Mouse (Mus musculus) G1E (cell line): ENCODE measurements around the gene Dffb. TPM values are rescaled to one million over a fixed set of nuclear protein-coding genes. Genes with fewer than 3 reads are reported as not detected.

Source experiments
- ATAC-seq: 2 replicates; pipeline ENCODE4 v1.8.0; 2016; ENCODE audit warnings: mild to moderate bottlenecking; ENCODE audit not compliant: insufficient number of reproducible peaks, poor library complexity, low FRiP score, severe bottlenecking; ENCODE audit errors: extremely low read depth
- DNase-seq: peaks from one replicate; pipeline ENCODE4 v3.0.0; 2012; ENCODE audit warnings: low spot score
- H3K27me3 ChIP-seq: 2 replicates; pipeline ENCODE4 v1.6.1; 2012; ENCODE audit warnings: mild to moderate bottlenecking, low read length, inconsistent platforms; ENCODE audit not compliant: insufficient read depth
- H3K36me3 ChIP-seq: replicated peaks from 2 replicates; pipeline ENCODE3; 2012; ENCODE audit warnings: mild to moderate bottlenecking, inconsistent platforms
- H3K4me1 ChIP-seq: 2 replicates; pipeline ENCODE4 v1.6.1; 2012; ENCODE audit warnings: low read depth, low read length, inconsistent platforms, mixed read lengths; ENCODE audit not compliant: insufficient read depth
- H3K4me3 ChIP-seq: 2 replicates; pipeline ENCODE4 v1.5.1; 2012; ENCODE audit warnings: low read depth, mild to moderate bottlenecking, inconsistent platforms, low read length, moderate library complexity, mixed read lengths
- H3K9me3 ChIP-seq: replicated peaks from 2 replicates; pipeline ENCODE4 v1.6.1; 2012; ENCODE audit warnings: inconsistent platforms
- CTCF ChIP-seq: IDR thresholded peaks from 2 replicates; pipeline ENCODE4 v1.5.1; 2012; ENCODE audit warnings: low read depth, low read length, inconsistent platforms, mixed read lengths
- GATA1 ChIP-seq: IDR thresholded peaks from 2 replicates; pipeline ENCODE4 v1.6.1; 2012; ENCODE audit warnings: borderline replicate concordance, low read length, inconsistent platforms, mixed read lengths
- GATA2 ChIP-seq: IDR thresholded peaks from 2 replicates; pipeline ENCODE4 v1.6.1; 2012; ENCODE audit warnings: low read depth, low read length, inconsistent platforms, borderline replicate concordance
- POLR2AphosphoS5 ChIP-seq: IDR thresholded peaks from 2 replicates; pipeline ENCODE4 v1.6.1; 2012; ENCODE audit warnings: low read depth, low read length, inconsistent platforms; ENCODE audit not compliant: insufficient replicate concordance
- TAL1 ChIP-seq: conservative IDR thresholded peaks from 2 replicates; pipeline ENCODE4 v1.6.1; 2012; ENCODE audit warnings: low read depth, low read length, inconsistent platforms, mixed read lengths
- polyA plus RNA-seq: library from polyadenylated mRNA; stranded (reverse); fragments of >175 nt; gene quantifications from 2 replicates; pipeline ENCODE4 v1.2.3, GENCODE M21; 2012
- total RNA-seq, 2 experiments: library from RNA; stranded (forward) in 1 of 2; stranded (reverse) in 1 of 2; fragments of 200-1000 nt in 1 of 2; fragments of >200 nt in 1 of 2; fragmentation: Nextera tagmentation in 1 of 2; gene quantifications; 2 replicates each; pipeline ENCODE4 v1.2.3; 2014 to 2017

Dffb gene
- total and polyA plus RNA-seq, 3 experiments, result 11.0 to 20.5 (median 13.4) TPM

DNA sequence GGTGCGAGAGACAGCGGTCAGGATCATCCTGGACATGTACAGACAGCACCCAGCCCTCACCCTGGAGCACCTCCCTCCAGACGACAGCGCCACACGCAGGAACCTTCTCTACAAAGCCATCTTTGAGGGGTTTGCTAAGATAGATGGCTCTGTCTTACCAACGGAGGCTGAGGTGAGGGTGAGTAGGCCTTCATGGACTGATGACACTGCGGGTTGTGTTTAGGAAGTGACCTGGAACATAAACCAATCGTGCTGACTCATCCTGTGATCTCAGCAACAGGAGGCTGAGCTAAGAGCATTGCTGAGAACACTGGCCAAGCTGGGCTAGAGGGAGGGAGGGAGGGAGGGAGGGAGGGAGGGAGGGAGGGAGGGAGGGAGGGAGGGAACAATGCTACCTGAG, 18.6 kb upstream of the Dffb start:
- no peak overlapping the region for H3K4me3 ChIP-seq
- peaks cover 14% of the 10 kb centered on the region for H3K4me1 ChIP-seq
- H3K27me3 ChIP-seq, result no peaks in the 10 kb centered on the region
- TF ChIP-seq GATA1, result no peak
- no peak for TF ChIP-seq TAL1
- TF ChIP-seq CTCF, result no peak
- no peak for TF ChIP-seq POLR2AphosphoS5
- no peak for TF ChIP-seq GATA2
- DNase-seq, result no peak
- peak; percentile 74 for ATAC-seq
- peaks cover 95% of the 10 kb centered on the region for H3K36me3 ChIP-seq
- H3K9me3 ChIP-seq, result no peaks in the 10 kb centered on the region

DNA sequence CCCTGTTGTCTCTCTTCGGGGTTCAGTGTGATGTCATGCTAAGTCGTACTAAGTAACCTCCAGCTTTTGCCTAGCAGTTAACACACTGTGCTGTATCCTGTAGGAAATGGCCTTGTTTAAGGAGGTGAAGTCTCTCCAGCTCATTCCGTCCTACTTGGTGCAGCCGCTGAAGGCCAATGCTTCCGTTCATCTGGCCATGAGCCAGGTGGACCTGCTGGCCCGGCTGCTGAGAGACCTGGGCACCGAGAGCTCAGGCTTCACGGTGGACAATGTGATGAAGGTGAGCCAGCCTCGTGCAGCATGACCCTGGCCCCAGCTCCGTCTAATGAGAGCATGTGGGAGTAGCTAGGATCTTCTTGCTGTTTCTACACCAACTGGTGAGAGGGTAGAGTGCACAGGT, 17.8 kb upstream of the Dffb start:
- peaks cover 14% of the 10 kb centered on the region for H3K4me1 ChIP-seq
- no peaks in the 10 kb centered on the region for H3K27me3 ChIP-seq
- DNase-seq (no peak), ATAC-seq (no peak)
- no peaks in the 10 kb centered on the region for H3K9me3 ChIP-seq
- no peak overlapping the region for H3K4me3 ChIP-seq
- peaks cover 95% of the 10 kb centered on the region for H3K36me3 ChIP-seq
- TF ChIP-seq GATA1 (no peak), POLR2AphosphoS5 (no peak), GATA2 (no peak), TAL1 (no peak), CTCF (no peak)

DNA sequence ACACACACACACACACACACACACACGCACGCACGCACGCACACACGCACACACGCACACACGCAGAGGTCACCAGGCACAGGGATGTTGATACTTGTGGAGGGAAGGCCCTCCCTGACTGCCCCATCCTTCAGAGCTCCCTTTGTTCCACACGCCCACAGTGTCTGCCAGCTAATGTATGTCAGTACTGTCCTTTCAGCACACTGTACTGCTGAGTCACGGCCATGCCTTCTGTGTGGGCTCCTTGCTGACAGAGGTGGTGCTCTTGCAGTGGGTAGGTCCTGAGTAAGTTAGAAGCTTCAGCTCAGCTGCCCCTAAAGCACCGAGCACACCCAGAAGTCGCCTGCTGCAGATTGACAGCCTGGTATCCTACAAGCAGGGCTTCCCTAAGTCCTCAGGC, 5.5 kb upstream of the Dffb start:
- Histone ChIP-seq H3K9me3 (no peaks in the 10 kb centered on the region), H3K4me3 (no peak overlapping the region), H3K36me3 (peaks cover 83% of the 10 kb centered on the region), H3K27me3 (no peaks in the 10 kb centered on the region), H3K4me1 (peaks cover 24% of the 10 kb centered on the region)
- ATAC-seq (peak; percentile 47; the same call in 1 of the 2 replicates), DNase-seq (no peak)
- no peak for TF ChIP-seq POLR2AphosphoS5
- no peak for TF ChIP-seq CTCF
- no peak for TF ChIP-seq GATA1
- no peak for TF ChIP-seq GATA2
- no peak for TF ChIP-seq TAL1

DNA sequence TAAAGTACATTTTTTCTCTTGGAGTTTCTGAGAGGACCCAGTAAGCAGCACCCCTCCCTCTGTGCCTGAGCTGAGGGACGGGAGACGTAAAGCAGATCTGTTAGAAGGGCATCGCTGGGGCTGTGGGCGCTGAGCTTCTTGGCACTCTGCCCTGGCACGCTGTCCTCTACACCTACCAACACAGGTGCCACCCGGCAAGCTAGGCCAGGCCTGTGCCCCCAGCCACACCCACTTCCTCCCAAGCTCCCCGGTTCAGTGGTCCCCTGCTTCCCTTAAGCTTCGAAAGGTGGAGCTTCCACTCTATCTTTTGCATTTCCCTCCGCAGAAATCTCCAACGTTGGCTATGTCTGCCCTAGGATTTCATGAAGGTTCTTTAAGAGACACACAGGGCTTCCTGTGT, 4.3 kb upstream of the Dffb start:
- Histone ChIP-seq H3K36me3 (peaks cover 71% of the 10 kb centered on the region), H3K27me3 (no peaks in the 10 kb centered on the region), H3K9me3 (no peaks in the 10 kb centered on the region), H3K4me1 (peaks cover 24% of the 10 kb centered on the region), H3K4me3 (no peak overlapping the region)
- ATAC-seq (no peak), DNase-seq (no peak)
- TF ChIP-seq GATA1, result no peak
- no peak for TF ChIP-seq TAL1
- TF ChIP-seq POLR2AphosphoS5, result no peak
- TF ChIP-seq CTCF, result no peak
- no peak for TF ChIP-seq GATA2

DNA sequence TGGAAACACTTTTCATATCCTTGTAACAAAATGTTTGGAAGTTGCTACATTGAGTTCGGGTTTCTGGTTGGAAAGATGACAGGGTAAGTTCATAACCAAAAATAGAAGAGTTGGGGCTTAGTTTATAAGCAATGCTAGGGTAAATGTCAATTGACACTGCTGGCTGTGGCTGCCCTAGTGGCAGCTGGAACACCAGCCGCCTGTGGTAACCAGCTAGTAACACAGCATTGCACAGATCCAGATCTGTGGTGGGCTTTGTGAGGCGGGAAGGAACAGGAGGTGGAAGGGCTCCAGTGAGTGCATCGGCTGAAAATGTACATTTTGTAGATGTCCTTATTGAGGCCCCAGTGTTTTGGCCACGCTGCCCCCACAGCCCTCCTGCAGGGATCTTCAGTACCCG, 842 bp upstream of the Dffb start:
- DNase-seq, result peak; percentile 39

DNA sequence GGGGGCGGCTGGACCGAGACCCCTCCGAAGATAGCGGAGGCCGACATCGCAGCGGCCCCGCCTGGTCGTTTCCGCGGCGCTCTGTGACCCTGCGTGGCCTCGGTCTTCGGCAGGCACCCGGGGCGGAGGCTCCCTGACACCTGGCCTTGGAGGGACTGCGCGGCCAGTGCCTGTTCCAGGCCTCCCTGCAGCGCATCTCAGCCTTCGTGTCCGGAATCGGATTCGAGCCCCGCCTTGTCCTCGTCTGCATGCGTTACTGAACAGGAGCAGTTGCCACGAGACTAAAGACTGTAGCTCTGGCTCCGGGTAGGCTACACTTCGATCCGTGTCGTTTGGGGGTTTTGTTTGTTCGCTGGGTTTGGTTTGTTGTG, 351 bp upstream of the Dffb start:
- ATAC-seq (no peak), DNase-seq (peak; percentile 55)
- peaks cover 66% of the 10 kb centered on the region for H3K36me3 ChIP-seq
- H3K27me3 ChIP-seq, result no peaks in the 10 kb centered on the region
- peak overlapping the region; percentile 91 for H3K4me3 ChIP-seq
- no peaks in the 10 kb centered on the region for H3K9me3 ChIP-seq
- H3K4me1 ChIP-seq, result peaks cover 34% of the 10 kb centered on the region
- no peak for TF ChIP-seq POLR2AphosphoS5
- TF ChIP-seq GATA2, result no peak
- no peak for TF ChIP-seq GATA1
- TF ChIP-seq TAL1, result no peak
- TF ChIP-seq CTCF, result no peak

More for the DNA sequence above, 842 bp upstream of the Dffb start:
- peaks cover 66% of the 10 kb centered on the region for H3K36me3 ChIP-seq
- H3K9me3 ChIP-seq, result no peaks in the 10 kb centered on the region
- TF ChIP-seq POLR2AphosphoS5, result no peak
- no peak for TF ChIP-seq GATA2
- TF ChIP-seq TAL1, result no peak
- no peak for TF ChIP-seq CTCF
- H3K4me1 ChIP-seq, result peaks cover 37% of the 10 kb centered on the region
- peak overlapping the region; percentile 91 for H3K4me3 ChIP-seq
- ATAC-seq, result no peak
- H3K27me3 ChIP-seq, result no peaks in the 10 kb centered on the region

DNA sequence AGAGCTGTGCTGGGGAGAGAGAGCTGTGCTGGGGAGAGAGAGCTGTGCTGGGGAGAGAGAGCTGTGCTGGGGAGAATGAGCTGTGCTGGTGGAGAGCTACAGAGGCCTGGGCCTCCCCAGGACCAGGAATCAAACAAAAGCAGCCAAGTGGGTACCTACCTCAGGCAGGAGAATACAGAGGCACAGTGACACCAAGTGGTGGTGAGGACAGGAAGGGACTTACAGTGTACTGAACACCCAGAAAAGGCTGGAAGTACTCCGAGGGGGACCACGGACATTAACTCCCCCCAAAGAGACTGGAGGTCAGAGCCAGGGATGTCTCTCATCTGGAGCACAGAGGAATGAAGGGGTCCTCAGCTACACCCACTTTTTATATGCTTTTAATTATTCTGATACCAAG, 6.9 kb downstream of the Dffb start:
- no peak for TF ChIP-seq POLR2AphosphoS5
- no peak for TF ChIP-seq CTCF
- TF ChIP-seq GATA1, result no peak
- no peak for DNase-seq
- H3K4me3 ChIP-seq, result no peak overlapping the region
- no peak for ATAC-seq
- peaks cover 5% of the 10 kb centered on the region for H3K4me1 ChIP-seq
- H3K9me3 ChIP-seq, result no peaks in the 10 kb centered on the region
- H3K36me3 ChIP-seq, result peaks cover 99% of the 10 kb centered on the region
- H3K27me3 ChIP-seq, result no peaks in the 10 kb centered on the region
